Mouse (Mus musculus) liver, embryonic 12.5 days (tissue): ENCODE data around the gene Antxr2. TPM values are rescaled to one million over a fixed set of nuclear protein-coding genes. Genes with fewer than 3 reads are reported as not detected.

Experiments
- ATAC-seq: fragments of 200-750 bp; cut with Nextera tagmentation; 2 replicates; pipeline ENCODE4 v1.8.0; 2017; ENCODE audit warnings: moderate number of reproducible peaks, mild to moderate bottlenecking, moderate library complexity
- H3K27ac ChIP-seq: fragments of 300-500 bp; sonication (generic); 2 replicates; pipeline ENCODE4 v1.5.1; 2016; ENCODE audit warnings: mild to moderate bottlenecking
- H3K27me3 ChIP-seq: fragments of 300-500 bp; sonication (generic); replicated peaks from 2 replicates; pipeline ENCODE4 v1.6.1; 2016; ENCODE audit warnings: mild to moderate bottlenecking, moderate library complexity
- H3K36me3 ChIP-seq: fragments of 300-500 bp; sonication (generic); 2 replicates; pipeline ENCODE4 v1.6.1; 2016; ENCODE audit warnings: mild to moderate bottlenecking, moderate library complexity
- H3K4me1 ChIP-seq: fragments of 300-500 bp; sonication (generic); 2 replicates; pipeline ENCODE4 v1.6.1; 2016
- H3K4me2 ChIP-seq: fragments of 300-500 bp; sonication (generic); 2 replicates; pipeline ENCODE4 v1.6.1; 2016; ENCODE audit warnings: mild to moderate bottlenecking, moderate library complexity
- H3K4me3 ChIP-seq: fragments of 300-500 bp; sonication (generic); 2 replicates; pipeline ENCODE4 v1.5.1; 2016; ENCODE audit warnings: mild to moderate bottlenecking, moderate library complexity
- H3K9ac ChIP-seq: fragments of 300-500 bp; sonication (generic); 2 replicates; pipeline ENCODE4 v1.6.1; 2016; ENCODE audit warnings: mild to moderate bottlenecking, moderate library complexity
- H3K9me3 ChIP-seq: fragments of 300-500 bp; sonication (generic); replicated peaks from 2 replicates; pipeline ENCODE4 v1.6.1; 2016; ENCODE audit warnings: mild to moderate bottlenecking, moderate library complexity
- WGBS: fragments of 180-500 bp; shearing (Covaris S2); methylation state at CpG from one replicate; pipeline ENCODE4 v1.1.7; 2016; ENCODE audit not compliant: insufficient replicate concordance; 5-methylcytosine and 5-hydroxymethylcytosine counted together
- polyA plus RNA-seq: library from polyadenylated mRNA; unstranded; fragments of >200 nt; fragmentation: Nextera tagmentation; extraction: Ambion mirVana; gene quantifications from 2 replicates; pipeline ENCODE4 v1.2.1, GENCODE M21; 2016

Gene Antxr2
- polyA plus RNA-seq, 1 experiment from 2014 or later: 5.4 TPM

DNA sequence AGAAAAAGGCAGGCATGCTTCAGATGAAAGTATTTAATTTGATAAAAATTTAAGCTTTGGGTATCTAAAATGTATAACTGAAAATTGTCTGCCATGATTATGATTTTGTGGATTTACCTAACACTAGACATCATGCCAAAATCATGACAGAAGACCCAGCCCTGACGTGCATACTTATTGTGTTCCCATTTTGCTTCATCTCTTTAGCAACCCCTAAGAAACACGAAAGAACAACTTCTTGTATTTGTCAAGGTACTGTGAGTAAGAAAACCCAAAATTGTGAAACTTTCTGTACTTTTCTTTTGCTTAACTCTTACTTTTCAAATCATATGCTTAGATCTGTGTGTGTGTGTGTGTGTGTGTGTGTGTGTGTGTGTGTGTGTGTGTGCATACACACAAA, 6.3 kb downstream of the Antxr2 start:
- Histone ChIP-seq H3K4me1 (peaks cover 13% of the 10 kb centered on the region; the same call in 1 of the 2 replicates), H3K9me3 (no peaks in the 10 kb centered on the region), H3K27me3 (no peaks in the 10 kb centered on the region), H3K4me3 (no peak overlapping the region), H3K4me2 (no peak overlapping the region), H3K36me3 (peaks cover 19% of the 10 kb centered on the region), H3K27ac (no peak overlapping the region), H3K9ac (no peak overlapping the region)
- ATAC-seq: no peak
- 75% methylated on average over 2 of the region's 2 CpGs for WGBS

DNA sequence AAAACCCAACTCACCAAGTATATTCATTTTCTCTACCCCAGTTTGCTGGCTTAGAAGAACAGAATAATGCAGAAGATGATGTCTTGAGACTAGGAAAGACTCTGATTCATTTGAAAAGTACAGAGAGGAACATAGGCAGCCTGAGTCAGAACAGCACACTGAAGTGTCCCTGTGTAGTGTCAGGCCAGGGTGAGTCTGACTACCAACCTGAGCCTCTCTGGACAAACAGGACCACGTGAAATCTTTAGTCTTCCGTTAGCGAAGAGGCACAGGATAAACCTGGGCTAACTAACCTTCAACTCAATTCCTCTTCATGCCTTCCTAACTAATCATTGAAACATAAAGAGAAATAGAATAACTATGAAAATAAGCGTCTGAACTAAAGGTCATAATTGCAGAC, 9.3 kb downstream of the Antxr2 start:
- WGBS: 72% methylated on average over 4 of the region's 4 CpGs
- H3K4me2 ChIP-seq: no peak overlapping the region

DNA sequence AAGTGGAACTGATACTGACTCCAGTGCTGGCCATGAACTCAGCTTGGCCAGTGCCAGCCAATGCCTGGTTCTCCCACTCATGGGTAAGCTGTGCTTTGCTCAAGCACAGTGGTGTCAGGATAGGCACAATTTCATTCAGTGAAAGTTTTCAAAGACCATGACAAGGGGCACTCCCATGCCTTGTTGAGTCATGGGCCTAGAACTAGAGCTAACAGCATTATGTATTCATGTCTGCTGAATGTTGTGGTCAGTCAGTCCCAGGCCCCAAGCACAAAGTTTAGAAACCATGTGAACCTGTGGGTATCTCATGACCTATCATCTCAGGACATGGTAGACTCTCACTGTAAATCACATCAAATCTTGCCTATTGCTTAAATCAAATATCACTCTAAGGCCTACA, 10.2 kb downstream of the Antxr2 start:
- no peak for ATAC-seq
- Histone ChIP-seq H3K4me2 (no peak overlapping the region), H3K9me3 (no peaks in the 10 kb centered on the region), H3K27ac (no peak overlapping the region), H3K9ac (no peak overlapping the region), H3K27me3 (no peaks in the 10 kb centered on the region), H3K4me1 (0 out of 2 replicates have a peak, but pooled peaks cover 5% of the 10 kb centered on the region), H3K4me3 (no peak overlapping the region), H3K36me3 (peaks cover 16% of the 10 kb centered on the region)

More for the DNA sequence above, 9.3 kb downstream of the Antxr2 start:
- ATAC-seq: no peak
- H3K4me3 ChIP-seq: no peak overlapping the region
- no peak overlapping the region for H3K9ac ChIP-seq
- H3K9me3 ChIP-seq: no peaks in the 10 kb centered on the region
- peaks cover 17% of the 10 kb centered on the region for H3K36me3 ChIP-seq
- H3K27me3 ChIP-seq: no peaks in the 10 kb centered on the region
- no peak overlapping the region for H3K27ac ChIP-seq
- H3K4me1 ChIP-seq: 0 out of 2 replicates have a peak, but pooled peaks cover 2% of the 10 kb centered on the region

DNA sequence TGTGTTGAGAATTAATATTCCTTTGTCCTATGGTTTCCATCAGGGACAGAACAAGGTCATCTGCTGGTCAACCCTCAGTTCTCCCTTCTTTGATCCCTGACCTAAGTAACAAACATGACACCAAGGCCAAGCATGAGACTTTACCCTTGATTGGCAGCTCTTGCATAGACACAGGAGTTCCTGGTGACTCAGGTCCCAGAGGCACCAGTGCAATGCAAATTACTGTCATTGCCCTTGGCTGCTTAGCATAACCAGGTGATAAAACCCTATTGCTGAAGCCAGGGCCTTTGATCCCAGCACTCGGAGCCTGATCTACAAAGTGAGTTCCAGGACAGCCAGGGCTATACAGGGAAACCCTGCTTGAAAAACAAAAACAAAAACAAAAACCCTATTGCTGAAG, 11.4 kb downstream of the Antxr2 start:
- ATAC-seq: no peak
- Histone ChIP-seq H3K4me2 (no peak overlapping the region), H3K9me3 (no peaks in the 10 kb centered on the region), H3K9ac (no peak overlapping the region), H3K4me1 (0 out of 2 replicates have a peak, but pooled peaks cover 5% of the 10 kb centered on the region), H3K36me3 (peaks cover 10% of the 10 kb centered on the region; the same call in 1 of the 2 replicates), H3K27ac (no peak overlapping the region), H3K4me3 (no peak overlapping the region), H3K27me3 (no peaks in the 10 kb centered on the region)
- 62% methylated on average over 1 of the region's 1 CpGs for WGBS

DNA sequence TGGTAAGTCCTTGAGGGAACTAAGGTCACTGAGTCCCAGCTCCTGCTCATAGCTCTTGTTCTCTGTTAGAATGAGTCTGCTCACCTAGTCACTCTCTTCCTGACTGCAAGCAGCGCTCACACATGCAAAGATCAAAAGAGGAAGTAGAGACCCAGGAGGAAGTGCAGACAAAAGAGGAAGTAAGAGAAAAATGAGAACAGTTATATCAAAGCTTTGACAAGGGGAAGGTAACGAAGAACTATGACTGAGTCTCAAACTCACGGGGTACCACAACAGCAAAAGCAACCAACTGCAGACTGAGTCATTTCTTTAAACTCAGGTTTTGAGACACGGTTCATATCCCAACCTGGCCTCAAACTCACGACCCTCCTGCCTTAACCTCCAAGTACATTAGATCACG, 12.7 kb downstream of the Antxr2 start:
- H3K9me3 ChIP-seq: no peaks in the 10 kb centered on the region
- no peak overlapping the region for H3K4me2 ChIP-seq
- no peak for ATAC-seq
- no peak overlapping the region for H3K4me3 ChIP-seq
- H3K36me3 ChIP-seq: peaks cover 10% of the 10 kb centered on the region; the same call in 1 of the 2 replicates
- H3K9ac ChIP-seq: no peak overlapping the region
- WGBS: 25% methylated on average over 6 of the region's 6 CpGs
- no peak overlapping the region for H3K27ac ChIP-seq
- 0 out of 2 replicates have a peak, but pooled peaks cover 5% of the 10 kb centered on the region for H3K4me1 ChIP-seq
- H3K27me3 ChIP-seq: no peaks in the 10 kb centered on the region

DNA sequence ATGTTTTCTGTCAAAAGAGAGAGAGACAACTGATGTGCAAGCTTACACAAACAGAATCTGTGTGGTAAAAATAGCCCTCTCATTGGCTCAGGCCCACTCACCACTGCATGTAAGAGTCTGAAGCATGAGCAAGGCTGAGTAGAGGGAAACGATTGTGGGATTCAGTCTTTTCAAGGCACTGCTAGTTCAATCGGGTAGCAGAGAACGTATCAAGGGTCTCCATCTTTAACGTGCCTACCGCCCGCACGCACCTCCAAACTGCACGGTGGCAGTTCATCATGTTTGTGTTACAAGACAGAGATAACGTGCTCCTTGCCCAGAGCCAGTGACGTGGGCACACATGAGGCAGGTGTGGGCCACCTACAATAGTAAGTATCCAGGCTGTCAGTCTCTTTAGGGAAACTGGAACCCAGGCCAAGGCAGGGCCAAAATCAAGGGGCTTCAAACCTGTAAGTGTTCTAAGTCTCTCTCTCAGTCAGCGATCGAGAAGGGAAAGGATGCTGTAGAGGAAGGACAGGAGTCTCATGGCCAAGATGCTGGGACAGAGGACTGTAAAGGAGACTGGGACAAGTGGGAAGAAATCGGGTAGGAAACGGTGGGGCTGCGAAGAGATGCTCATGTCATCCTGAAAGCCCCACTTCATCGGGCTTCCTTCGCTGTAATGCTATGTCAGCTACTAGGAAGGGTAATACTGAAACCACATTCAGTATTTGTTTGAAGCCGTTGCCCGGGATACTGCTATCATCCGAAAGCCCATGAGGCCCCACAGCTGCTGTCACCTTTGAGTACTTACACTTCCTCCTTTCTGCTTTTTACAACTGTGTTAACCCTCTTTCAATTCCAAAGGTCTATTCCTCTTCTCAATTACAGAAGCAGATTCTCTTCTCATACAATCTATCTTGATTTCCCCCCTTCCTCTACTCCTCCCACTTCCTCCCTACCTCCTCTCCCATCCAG, 14.3 kb downstream of the Antxr2 start:
- Histone ChIP-seq H3K4me2 (no peak overlapping the region), H3K27ac (no peak overlapping the region), H3K36me3 (peaks cover 10% of the 10 kb centered on the region; the same call in 1 of the 2 replicates), H3K27me3 (no peaks in the 10 kb centered on the region), H3K4me1 (0 out of 2 replicates have a peak, but pooled peaks cover 5% of the 10 kb centered on the region), H3K9ac (no peak overlapping the region), H3K4me3 (no peak overlapping the region), H3K9me3 (no peaks in the 10 kb centered on the region)
- 44% methylated on average over 20 of the region's 20 CpGs for WGBS
- no peak for ATAC-seq

DNA sequence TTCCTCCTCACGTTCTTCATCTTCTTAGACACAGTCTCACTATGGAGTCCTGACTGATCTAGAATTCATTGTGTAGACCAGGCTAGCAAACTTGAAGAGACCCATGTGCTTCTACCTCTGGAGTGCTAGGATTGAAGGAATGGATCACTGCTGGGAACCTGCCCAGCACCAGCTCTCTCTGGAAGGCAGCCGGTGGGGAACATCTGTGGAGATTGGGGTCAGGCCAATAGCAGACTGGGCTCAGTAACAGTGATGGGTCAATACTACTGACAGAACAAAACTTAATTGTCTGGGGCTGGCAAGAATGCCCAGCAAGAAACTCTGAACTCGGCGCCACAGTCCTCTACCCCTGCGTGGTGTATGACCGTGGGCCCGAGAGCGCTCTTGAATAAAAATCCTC, 25.1 kb downstream of the Antxr2 start:
- no peaks in the 10 kb centered on the region for H3K9me3 ChIP-seq
- no peaks in the 10 kb centered on the region for H3K4me1 ChIP-seq
- no peak overlapping the region for H3K4me2 ChIP-seq
- peaks cover 8% of the 10 kb centered on the region; the same call in 1 of the 2 replicates for H3K36me3 ChIP-seq
- ATAC-seq: no peak
- no peak overlapping the region for H3K9ac ChIP-seq
- no peaks in the 10 kb centered on the region for H3K27me3 ChIP-seq
- H3K27ac ChIP-seq: no peak overlapping the region
- WGBS: 88% methylated on average over 8 of the region's 8 CpGs
- no peak overlapping the region for H3K4me3 ChIP-seq

DNA sequence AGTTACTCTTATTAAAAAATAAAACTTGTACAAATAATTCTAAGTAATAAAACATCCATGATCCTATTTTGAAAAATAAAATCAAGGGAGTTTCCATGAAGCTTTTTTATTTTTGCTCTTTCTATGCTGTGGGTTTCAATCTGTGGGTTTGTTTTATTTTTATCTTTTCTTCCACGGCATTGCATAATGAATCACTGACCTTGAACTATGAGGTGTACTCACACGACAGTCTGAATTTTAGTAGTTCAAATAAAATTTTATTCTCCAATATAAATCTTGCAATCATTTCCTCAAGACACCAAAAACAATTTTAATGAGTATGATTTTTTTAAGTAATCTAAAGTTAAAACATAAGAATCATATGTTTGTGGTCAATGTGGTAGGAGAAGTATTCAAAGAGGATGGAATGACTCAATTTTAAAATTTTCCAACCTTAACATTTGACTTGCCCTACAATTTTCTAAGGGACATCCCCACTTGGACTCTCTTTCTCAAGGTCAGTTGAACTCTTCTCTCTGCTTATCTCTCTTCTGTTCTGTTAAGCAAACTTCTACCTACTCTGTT, 31.5 kb downstream of the Antxr2 start:
- H3K27ac ChIP-seq: no peak overlapping the region
- no peak overlapping the region for H3K4me3 ChIP-seq
- no peaks in the 10 kb centered on the region for H3K27me3 ChIP-seq
- no peaks in the 10 kb centered on the region for H3K9me3 ChIP-seq
- ATAC-seq: no peak
- no peak overlapping the region for H3K4me2 ChIP-seq
- H3K36me3 ChIP-seq: peaks cover 8% of the 10 kb centered on the region; the same call in 1 of the 2 replicates
- no peaks in the 10 kb centered on the region for H3K4me1 ChIP-seq
- no peak overlapping the region for H3K9ac ChIP-seq
- WGBS: 70% methylated on average over 2 of the region's 2 CpGs

DNA sequence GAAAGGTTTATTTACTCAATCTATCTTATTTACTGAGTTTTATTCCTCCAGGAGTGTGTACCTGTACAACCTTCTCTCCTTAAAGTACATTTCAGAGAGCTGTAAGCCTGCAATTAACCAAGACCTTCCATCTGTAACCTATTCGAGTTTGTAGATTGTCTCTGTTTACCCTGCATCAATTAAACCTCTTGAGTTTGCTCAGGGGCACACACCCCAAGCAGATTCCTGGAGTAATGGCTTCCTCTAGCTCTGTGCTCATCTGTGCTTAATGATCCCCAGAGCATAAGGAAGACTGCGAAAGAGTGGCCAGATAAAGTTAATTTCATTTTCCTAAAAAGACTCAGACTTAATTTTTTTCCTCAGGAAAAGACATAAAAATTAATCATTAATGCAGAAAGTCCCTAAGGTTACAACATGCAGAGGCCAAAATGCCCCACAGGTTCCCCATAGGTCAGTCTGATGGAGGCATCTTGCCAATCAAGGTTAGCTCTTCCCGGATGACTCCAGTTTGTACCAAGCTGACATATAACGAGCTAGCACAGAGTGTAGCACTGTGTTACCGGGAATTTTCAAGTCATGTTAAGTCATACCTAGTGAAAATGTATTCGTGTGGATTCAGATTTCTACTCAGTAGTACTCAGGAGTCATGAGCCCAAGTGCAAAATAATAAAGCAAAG, 34.2 kb downstream of the Antxr2 start:
- WGBS: 60% methylated on average over 6 of the region's 6 CpGs
- Histone ChIP-seq H3K27me3 (no peaks in the 10 kb centered on the region), H3K9me3 (no peaks in the 10 kb centered on the region), H3K9ac (no peak overlapping the region), H3K36me3 (no peaks in the 10 kb centered on the region), H3K4me2 (no peak overlapping the region), H3K4me3 (no peak overlapping the region), H3K27ac (no peak overlapping the region), H3K4me1 (no peaks in the 10 kb centered on the region)
- no peak for ATAC-seq

DNA sequence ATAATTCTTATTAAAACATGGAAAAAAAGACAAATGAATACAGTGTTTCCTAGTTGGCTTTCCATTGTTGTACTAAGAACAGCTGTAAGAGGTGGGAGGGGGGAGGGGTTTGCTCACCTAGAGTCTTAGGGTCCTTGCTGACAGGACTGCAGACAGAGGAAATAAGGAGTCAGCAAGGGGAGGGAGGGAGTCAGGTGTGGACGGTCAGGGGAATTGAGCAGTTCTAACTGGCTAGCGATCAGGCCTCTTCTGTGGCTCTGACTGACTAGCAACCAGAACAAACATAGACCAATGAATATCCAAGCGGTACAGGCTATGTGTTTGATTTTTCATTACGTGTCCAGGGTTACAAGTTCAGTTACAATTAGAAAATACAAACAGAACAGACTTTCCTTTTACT, 35.0 kb downstream of the Antxr2 start:
- no peaks in the 10 kb centered on the region for H3K27me3 ChIP-seq
- H3K36me3 ChIP-seq: no peaks in the 10 kb centered on the region
- H3K9me3 ChIP-seq: no peaks in the 10 kb centered on the region
- no peak overlapping the region for H3K9ac ChIP-seq
- H3K27ac ChIP-seq: no peak overlapping the region
- H3K4me3 ChIP-seq: no peak overlapping the region
- WGBS: 68% methylated on average over 4 of the region's 4 CpGs
- ATAC-seq: no peak
- H3K4me2 ChIP-seq: no peak overlapping the region
- H3K4me1 ChIP-seq: no peaks in the 10 kb centered on the region

DNA sequence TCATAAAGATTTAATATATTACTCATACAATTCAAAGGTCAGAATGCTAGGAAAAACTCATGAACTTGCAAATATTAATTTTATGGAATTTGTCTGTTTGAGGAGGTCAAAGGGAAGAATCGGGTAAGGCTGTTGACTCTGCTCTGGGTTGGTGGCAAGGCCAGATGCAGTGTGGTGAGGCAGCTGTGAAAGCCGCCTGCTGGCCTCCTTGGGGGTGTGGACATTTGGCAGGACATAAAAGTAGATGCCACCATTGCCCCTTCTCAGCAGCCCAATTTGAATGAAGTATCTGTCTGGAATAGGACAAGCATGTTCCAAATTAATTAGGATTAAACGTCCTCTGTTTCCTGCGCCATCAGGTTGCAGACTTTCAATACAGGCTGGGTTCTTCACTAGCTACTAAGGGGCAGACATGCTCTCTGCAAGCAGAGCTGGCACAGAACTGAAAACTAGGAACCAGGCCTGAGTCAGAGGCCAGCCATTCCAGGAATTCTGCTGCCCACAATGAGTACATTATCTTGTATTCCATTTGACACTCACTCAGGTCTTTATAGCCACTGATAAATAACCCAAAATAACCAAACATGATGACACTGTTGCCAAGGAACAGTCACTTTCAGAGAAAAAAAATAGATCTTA, 44.1 kb downstream of the Antxr2 start:
- Histone ChIP-seq H3K27ac (no peak overlapping the region), H3K27me3 (no peaks in the 10 kb centered on the region), H3K9me3 (no peaks in the 10 kb centered on the region), H3K4me3 (no peak overlapping the region), H3K4me2 (no peak overlapping the region), H3K4me1 (no peaks in the 10 kb centered on the region), H3K36me3 (peaks cover 7% of the 10 kb centered on the region), H3K9ac (no peak overlapping the region)
- no peak for ATAC-seq
- WGBS: 73% methylated on average over 4 of the region's 4 CpGs
